Mouse (Mus musculus): Measurements from ENCODE around the gene Osbpl9.

Osbpl9 gene

DNA sequence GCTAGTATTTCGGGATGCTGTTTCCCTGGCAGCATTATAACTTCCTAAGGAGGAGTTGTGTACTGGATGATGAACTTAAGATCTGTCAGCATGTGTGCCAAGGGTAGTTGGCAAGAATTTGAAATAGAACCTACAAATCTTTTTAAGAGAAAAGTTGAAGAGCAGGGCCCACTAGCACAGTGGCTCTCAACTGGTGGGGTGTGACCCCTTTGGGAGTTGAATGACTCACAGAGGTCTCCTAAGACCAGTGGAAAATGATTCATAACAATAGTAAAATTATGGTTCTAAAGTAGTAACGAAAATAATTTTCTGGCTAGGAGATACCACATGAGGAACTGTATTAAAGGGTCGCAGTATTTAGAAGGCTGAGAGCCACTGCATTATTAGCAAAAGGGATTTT, 67.1 kb downstream of the Osbpl9 start:
- DNase-seq (ENCODE audit: low read depth), result peak; percentile 82

DNA sequence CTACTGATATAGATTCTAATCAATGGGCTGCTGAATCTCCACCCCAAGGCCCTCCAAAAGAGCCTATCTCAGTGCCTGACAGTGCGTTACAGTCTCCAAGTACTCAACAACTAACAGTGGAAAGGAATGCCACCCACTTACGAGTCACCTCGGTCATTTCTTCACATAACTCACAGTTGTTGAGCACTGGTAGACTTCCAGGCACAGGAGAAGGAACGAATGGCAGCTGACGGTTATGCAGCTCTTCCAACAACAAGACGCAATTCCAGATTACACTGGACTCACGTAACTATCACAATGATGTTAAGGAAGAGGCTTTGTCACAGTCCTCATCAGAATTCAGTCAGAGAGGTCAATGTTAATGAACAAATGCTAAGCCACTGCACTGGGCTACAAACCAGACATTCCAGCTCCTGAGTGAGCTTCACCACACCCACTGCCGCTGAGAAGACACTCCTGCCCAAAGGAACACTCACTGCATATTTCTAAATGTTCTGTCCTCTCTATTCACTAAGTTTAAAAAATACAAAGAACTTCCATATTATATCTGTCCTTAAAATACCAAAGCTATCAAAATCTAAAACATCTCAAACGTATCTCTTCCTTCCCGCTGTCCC, 70.7 kb downstream of the Osbpl9 start:
- no peak for DNase-seq (ENCODE audit: low read depth)

DNA sequence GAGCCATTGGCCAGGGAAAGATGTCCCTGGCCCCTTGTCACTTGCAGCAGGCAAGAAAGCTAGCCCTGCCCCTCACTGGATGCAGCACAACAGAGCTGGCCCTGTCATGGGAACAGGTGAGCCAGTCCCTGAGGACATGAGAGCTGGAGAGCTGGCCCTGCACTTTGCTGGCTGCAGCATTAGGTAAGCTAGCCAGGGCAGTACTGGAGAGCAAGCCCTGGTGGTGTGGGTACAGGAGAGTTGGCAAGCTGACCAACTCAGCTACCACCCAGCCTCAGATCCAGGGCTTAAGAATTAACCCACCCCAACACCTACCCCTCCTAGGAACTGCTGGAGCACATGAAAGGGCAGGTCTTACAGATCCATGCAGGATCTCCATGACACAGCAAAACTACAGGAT, 73.1 kb downstream of the Osbpl9 start:
- no peak for DNase-seq (ENCODE audit: low read depth)

DNA sequence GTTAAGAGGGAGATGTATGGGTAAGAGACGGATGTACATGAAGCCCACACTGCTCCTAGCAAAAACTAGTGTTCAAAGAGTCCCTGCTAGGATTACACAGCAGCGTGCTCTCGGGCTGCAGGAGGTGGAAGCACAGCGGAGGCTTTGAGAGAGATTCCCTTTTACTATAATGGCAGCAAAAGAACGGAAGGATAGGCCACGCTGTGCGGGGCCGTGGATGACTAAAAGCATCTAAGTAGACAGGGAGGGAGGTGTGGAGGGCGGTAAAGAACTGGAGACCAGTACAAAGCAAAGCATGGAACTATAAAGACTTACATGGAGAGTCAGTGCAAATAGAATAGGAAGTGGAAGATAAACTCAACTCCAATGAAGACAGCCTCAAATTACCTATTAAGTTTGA, 74.1 kb downstream of the Osbpl9 start:
- no peak for DNase-seq (ENCODE audit: low read depth)

DNA sequence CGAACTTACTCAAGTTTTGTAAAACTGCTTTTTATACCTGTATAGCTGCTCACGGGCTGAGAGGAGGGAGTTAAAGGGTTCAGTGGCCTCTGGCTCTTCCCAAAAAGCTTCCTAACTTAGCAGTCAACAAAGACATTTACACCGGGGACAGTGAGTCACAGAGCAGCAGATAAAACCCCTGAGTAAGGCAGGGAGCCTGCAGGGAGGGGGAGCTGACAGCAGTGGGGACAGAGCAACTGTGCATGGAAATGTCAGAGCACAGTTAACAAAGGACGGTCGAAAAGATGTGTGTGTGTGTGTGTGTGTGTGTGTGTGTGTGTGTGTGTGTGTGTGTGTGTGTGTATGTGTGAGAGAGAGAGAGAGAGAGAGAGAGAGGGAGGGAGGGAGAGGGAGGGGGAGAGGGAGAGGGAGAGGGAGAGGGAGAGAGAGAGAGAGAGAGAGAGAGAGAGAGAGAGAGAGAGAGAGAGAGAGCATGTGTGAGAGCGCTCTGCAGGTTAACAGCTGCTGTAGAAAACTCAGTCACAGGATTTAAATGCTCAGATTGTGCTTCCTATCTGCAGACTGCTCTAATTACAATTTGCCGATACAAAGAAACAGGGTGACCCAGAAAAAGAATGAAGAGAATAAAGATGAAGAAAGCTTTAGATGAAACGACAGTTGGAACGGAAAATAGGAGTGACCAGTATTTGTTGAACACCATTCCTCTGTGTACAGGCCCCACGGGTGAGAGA, 75.1 kb downstream of the Osbpl9 start:
- no peak for DNase-seq (ENCODE audit: low read depth)

DNA sequence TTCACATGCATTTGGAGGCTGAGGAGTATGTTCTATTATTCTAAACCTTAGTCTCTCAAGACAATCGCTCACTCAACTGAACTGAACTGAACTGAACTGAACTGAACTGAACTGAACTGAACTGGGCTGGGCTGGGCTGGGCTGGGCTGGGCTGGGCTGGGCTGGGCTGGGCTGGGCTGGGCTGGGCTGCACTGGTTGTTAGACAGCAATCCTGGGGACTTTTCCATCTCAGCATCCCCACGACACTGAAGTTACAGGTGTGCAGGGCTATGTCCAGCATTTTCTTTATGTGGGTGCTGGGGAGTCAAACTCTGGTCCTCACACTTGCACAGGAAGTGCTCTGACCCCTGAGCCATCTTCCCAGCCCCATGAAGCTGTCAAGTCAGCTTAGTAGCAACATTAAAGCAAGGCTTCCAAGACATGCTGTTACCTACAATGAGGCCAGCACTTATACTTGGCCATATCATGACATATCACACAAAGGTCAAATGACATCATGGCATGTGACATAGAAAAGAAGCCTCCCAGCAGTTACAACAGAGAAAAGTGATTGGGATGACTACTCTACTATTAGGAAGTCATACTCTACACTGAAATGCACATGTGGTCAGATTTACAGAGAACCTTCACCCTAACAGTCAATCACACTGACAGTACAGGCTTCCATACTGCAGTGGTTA, 76.2 kb downstream of the Osbpl9 start:
- DNase-seq (ENCODE audit: low read depth), result no peak

DNA sequence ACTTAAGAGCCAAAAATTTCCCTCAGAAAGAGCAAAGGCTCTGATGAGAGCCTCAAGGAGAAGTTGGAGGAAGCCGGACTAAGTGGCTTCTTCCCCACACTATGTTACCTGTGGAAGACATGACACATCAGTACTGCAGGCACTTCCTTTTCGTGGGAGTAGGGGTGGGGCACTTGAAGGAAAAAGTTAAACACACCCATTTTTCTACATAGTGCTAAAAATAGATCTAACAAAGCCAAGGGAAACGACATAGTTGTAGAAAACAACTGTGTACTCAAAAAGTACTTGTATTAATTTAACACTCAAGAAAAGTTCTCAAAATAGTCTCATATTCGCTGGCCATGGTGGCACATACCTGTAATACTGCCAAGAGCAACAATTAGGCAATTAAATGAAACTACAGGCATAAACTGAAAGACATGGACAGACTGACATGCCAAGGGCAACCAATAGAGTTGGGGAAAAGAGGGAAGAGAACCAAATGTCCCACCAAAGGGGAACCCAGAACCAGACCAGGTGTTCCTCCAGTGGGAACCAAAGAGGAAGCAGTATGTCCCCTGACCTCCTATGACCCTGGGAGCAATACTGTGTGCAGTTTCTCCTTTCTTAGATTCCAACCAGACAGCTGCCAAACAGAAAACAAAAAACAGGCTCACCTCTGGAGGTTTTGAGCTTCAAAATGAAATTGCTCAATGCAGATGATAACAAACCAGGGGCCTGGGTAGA, 79.1 kb downstream of the Osbpl9 start:
- no peak for DNase-seq (ENCODE audit: low read depth)

DNA sequence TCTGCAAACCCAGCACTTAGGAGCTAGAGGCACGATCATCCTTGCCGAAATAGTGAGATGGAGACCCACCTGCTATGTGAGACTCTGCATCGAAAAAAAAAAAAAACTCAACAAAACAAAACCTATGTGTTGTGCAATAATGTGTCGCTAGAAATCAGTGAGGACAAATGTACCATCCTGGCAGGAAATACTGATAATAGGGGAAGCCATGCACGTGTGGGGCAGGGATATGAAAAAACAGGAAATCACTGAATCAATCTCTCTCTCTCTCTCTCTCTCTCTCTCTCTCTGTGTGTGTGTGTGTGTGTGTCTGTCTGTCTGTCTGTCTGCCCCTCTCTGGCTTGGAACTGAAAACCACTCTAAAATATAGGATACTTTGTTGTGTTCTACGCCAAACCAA, 81.3 kb downstream of the Osbpl9 start:
- no peak for DNase-seq (ENCODE audit: low read depth)

DNA sequence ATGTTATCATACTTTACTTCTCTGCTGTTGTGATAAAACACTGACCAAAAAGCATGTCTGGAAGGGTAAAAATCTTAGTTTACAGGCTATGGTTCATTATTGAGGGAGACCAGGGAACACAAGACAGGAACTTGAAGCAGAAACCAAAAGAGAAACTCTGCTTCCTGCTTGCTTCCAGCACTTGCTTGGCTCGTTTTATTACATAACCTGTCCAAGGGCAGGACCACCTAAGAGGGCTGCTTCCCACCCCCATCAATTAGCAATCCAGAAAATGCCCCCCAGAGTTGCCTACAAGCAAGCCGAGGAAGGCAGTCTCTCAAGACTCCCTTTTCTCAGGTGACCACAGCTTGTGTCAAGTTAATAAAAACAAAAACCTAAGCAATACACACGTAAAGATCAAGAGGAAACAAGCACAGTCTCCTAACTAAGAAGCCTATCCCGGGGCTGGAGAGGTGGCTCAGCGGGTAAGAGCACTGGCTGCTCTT, 82.4 kb downstream of the Osbpl9 start:
- DNase-seq (ENCODE audit: low read depth), result no peak

DNA sequence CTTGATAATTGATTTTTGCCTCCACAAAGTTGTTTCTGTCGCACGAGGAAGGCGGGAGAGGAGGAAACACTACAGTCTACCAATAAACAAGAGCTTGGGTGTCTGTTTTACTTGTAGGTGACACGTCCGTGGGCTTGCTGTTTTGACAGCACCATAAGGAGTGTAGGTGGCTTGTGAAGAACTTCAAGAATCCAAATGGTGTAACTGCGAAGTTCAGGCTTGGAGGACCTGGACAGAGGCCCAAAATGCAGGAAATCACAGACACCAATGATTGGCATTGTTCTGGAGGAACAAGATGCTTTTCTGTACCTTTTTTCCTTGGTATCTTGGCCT, 83.8 kb downstream of the Osbpl9 start:
- DNase-seq (ENCODE audit: low read depth), result peak; percentile 46

DNA sequence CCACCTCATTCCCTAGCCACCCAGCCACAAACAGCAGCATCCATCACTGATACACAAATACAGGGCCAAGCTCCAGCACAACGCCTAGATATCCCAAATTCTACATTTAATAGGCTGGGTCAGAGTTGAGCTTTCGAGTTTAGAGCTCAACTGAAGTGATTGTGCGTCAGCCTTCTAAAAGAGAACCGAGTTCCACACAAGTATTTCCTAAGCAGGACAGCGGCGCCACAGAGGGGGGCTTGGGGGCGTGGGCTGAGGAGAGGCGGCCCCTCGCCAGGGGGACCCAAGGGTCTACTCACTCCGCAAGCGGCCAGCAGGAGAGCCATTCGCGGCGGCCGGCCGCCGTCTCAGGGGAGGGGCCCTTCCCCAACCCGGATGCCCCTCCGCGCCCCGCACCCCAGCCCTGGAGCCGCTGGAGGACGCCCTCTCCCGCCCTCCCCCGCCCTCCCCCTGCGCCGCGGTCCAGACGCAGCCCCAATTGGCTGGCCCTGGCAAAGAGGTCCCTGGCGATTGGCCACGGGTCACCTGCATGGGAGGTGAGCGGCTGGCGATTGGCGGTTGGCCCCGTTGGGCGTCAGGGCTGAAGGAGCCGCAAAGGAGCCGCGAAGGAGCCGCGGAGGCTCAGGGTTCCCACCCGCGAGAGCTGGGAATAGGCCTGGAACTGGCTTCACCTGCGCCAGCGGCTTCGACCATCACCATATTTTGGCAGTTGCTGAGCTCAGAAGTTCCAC, 84.3 kb downstream of the Osbpl9 start:
- peak; percentile 97 for DNase-seq (ENCODE audit: low read depth)

DNA sequence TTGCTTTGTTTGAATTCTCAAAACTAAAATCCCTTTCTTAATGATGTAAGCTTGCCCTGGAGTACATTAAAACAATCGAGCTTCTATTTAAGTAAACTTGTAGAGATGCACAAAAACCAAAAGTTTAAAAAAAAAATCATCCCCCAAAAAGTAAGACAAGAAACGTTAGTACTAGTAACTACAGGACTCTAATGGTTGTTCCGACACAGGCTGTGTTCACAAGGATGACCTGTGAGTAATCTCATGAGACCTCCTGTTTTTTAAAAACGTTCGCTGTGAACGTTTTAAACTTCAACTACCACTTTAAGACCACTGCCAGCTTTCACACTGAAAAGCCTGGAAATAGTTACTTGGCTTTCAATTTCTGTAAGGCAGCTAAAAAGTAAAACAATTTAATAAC, 85.1 kb downstream of the Osbpl9 start:
- DNase-seq (ENCODE audit: low read depth), result peak; percentile 47

DNA sequence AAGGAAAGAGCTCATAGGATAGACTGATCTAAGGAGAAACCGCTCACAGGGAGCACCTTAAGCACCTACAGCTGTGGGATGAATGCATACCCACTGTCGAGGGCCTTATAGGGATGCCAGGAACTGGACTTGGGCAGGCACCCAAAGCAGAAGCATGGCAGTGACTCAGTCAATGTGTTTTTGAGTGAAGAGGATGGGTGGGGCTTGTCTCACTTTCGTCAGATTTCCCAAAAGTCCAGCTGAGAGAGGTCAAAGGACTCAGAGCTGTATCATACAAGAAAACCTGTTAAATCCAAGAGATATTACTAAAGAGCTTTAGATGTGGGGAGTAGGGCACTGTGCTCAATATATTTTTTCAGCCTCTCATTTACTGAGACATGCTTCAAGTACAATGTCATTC, 85.6 kb downstream of the Osbpl9 start:
- peak; percentile 95 for DNase-seq (ENCODE audit: low read depth)

DNA sequence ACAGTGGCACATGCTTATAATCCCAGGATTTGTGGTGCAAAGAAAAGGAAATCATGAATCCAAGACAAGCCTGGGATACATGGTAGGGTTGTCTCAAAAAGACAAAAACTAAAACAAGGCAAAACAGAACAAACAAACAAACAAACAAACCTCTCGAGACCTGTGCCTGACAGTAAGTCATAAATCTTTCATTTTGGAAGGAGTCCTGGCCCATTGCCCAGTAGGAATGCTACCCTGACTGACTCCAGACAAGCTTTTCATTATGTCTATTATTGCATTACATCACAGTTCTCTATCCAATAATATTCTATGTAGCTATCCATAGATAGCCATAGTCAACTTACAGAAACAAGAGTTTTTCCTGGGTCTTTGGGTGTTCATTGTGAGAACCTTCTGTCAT, 86.3 kb downstream of the Osbpl9 start:
- peak; percentile 84 for DNase-seq (ENCODE audit: low read depth)

DNA sequence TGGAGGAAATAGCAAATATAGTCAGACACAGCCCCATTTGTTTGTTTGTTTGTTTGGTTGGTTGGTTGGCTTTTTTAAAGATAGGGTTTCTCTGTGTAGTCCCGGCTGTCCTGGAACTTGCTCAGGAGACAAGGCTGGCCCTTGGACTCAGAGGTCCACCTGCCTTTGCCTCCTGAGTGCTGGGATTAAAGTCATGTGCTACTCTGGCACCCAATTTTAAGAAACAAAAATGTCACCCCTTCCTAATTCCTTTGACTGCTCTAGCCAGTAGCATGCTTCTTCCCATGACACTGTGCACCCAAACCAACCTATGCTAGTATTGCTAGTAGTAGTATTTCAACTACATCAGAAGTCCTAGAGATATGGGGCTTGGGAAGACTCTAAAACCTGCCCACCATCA, 87.8 kb downstream of the Osbpl9 start:
- DNase-seq (ENCODE audit: low read depth), result no peak

DNA sequence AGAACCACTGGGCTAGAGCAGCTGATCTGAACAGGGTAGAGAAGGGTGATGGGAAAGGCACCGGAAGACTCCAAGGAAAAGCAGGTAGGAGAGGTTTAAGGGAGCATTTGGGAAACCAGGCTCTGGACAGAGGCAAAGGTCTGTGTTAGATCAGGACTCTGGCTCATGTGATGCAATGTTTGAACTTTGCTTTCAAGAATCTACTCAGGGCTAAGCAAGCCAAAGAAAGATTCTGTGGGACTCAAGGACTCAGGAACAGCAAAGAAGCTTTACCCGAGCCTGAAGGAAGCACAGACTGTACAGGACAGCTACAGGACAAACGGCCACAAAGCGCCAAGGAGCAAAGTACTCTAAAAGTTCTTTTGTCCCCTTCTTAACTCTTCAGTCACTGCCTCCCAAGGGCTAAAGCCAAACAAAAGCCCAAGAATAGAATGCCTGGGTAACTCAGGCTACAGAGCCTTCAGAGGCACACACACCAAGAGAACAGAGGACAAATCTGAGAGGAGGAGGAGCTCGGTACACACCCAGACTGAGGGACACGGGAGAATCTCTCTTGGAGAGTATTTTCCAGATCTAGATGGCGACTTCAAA, 89.1 kb downstream of the Osbpl9 start:
- DNase-seq (ENCODE audit: low read depth), result no peak

DNA sequence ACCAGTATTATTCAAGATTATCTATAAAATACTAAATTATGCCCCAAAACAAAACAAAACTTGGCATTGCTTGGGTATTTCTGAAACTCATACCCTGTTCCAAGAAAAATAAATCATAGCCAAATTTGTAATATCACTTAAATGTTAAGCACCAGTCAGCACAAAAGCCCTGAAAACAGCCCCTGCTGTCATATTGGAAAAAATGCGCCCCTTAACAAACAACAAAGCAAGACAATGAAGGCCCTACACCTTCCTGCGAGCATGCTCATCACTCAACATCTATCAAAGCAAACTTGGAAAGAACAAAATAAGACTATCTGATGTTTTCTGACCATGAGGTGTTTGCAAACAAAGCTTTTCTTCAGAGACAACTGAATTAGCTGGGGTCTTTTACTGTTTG, 91.1 kb downstream of the Osbpl9 start:
- no peak for DNase-seq (ENCODE audit: low read depth)

DNA sequence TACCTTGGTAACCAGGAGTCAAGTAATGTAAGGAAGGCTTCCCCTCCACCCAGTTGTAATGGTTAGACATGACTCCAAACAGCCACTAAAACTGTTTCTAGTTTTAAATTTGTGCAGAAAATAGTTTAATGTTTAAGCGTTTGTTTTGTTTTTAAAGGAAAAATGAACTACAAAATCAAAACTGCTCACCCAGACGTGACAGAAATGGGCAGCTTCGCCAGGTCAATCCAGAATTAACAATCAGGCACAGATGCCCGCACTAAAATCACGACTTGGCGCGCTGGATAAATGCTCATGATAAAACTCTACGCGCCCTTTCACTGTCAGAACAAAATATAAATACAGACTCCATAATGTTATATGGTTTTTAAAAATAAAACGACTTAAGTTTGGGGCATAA, 92.4 kb downstream of the Osbpl9 start:
- no peak for DNase-seq (ENCODE audit: low read depth)

DNA sequence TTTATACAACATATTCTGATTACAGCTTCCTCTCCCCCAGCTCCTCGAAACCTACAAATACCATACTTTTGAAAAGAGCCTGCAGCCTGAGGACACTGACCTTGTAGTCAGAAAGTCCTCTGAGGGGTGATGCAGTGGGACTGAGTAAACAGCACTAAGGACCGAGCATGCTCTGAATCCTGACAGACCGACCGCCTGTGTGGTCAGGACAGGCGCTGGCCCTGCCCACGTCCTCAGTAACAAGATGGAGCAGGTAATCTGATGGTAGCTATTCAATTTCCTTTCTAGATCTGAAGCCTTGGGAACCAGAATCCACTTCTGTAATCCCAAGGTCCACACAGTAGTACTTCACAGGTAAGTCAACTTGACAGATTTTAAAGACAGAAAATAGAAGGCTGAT, 93.1 kb downstream of the Osbpl9 start:
- DNase-seq (ENCODE audit: low read depth), result no peak

DNA sequence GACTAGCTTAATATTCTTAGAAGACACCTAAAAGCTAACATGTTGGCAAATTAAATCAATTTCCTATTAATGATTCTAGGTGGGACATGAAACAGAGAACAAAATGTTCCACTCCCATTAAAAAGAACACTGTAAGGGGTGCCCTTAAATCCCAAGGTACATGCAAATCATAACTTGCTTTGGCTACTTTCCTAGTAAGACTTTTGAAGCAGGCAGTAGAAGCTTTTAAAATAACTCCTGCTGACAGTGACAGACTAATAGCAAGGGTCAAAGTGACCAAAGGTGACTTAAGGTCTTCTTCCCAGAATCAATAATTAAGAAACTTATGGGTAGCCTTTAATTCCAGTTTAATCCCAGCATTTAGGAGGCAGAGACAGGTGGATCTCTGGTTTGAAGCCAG, 95.5 kb downstream of the Osbpl9 start:
- no peak for DNase-seq (ENCODE audit: low read depth)

DNA sequence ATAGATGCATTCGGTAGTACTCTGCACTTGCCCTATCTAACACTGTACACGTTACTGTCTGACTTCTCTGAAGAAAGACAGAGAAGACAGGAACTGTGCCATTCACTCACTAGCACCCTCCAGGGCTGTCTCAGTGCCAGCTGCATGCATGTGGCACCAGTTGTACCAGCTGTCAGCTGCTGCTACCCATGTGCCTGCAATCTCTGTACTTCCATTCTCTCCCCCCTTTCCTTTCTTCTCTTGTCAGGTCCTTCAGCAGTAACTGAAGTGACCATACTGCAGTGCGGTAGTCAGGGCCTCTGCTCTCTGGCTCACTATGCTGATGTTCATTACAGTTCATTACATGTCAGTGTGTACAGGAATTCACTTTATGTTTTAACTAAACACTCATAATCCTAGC, 96.0 kb downstream of the Osbpl9 start:
- DNase-seq (ENCODE audit: low read depth), result no peak

DNA sequence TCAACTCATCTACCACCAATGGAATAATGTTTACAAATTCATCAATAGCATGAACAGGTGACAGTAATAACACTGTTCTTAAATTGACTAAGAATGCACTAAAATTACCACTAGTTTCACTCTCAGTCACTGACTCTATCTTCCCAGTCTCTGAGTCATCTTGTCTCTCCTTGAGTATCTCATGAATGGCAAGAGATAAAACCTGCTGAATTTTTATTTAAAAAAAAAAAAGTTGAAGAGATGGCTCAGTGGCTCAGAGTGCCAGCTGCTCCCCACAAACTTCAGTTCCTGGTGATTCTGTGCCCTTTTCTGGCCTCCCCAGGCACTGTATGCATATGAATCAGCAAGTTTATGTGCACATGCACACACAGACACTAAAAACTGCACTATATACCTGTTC, 96.8 kb downstream of the Osbpl9 start:
- no peak for DNase-seq (ENCODE audit: low read depth)

Measured in NIH3T3 (cell line).